ENCODE assay signal across 31 mouse cellular contexts in the genomic region with DNA sequence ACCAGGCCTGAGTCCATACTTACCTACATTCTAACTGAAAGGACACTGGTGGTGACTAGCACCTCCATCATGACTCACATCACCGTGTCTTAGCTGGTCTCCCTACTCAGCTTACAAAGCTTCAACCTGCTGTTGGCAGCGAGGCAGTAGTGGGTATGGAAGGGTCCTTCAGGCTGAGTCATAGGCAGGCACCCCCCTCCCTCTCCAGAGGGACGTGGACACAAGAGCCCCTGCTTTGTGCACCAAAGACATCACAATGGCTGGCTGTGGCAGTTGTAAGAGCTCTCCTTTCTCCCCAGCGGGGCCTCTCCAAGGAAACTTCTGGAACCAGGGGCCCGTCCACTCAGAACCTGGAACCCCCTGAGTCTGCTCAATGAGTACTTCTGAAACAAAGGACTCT. TPM values are rescaled to one million over a fixed set of nuclear protein-coding genes. Genes with fewer than 3 reads are reported as not detected.
DNase-seq lines count a peak whose midpoint lies in the region; ATAC-seq and TF ChIP-seq lines count a peak whose summit lies in the region.
"Had no signal": no experiment of that assay in that cellular context is flagged by ENCODE, and none has a peak within 500 bp of the region (broad histone marks: within the 10 kb centered on the region; RNA-seq: fewer than 3 reads in every experiment).

TSS of gene Gm5767 (plus strand) at position 301 of the 400 bp plus-strand sequence.

- 82% methylated on average over 5 of the region's 5 CpGs for WGBS in limb, embryonic 15.5 days
- WGBS in limb, embryonic 10.5 days: 86% methylated on average over 5 of the region's 5 CpGs
- 81% methylated on average over 5 of the region's 5 CpGs for WGBS in liver, postnatal 0 days (ENCODE audit: insufficient replicate concordance)

- no peak within 1 kb of the TSS for H3K4me3 ChIP-seq in limb, embryonic 15.5 days
- no peak within 1 kb of the TSS for H3K4me3 ChIP-seq in limb, embryonic 10.5 days
- peak within 1 kb of the TSS; percentile 64 for H3K4me3 ChIP-seq in testis, adult 2 months (ENCODE audit: control insufficient read depth, low read depth, low read length)
- no peak within 1 kb of the TSS for H3K4me3 ChIP-seq in liver, postnatal 0 days (ENCODE audit: low read depth, low read length)
- H3K4me3 ChIP-seq in layer of hippocampus, adult 2 months: no peak within 1 kb of the TSS
- H3K4me3 ChIP-seq: embryonic facial prominence, embryonic 10.5 days; embryonic facial prominence, embryonic 13.5 days; erythroblast, embryonic 14.5 days; forebrain, embryonic 12.5 days; forebrain, embryonic 15.5 days; heart, embryonic 12.5 days; heart, embryonic 15.5 days; hindbrain, embryonic 10.5 days; hindbrain, embryonic 13.5 days had no signal

- H3K27me3 ChIP-seq in limb, embryonic 15.5 days: no peaks in the 10 kb centered on the region
- H3K27me3 ChIP-seq in limb, embryonic 10.5 days (ENCODE audit: low read depth, poor library complexity, severe bottlenecking): no peaks in the 10 kb centered on the region
- no peaks in the 10 kb centered on the region for H3K27me3 ChIP-seq in testis, adult 2 months (ENCODE audit: control insufficient read depth, insufficient read depth, low read length)
- no peaks in the 10 kb centered on the region for H3K27me3 ChIP-seq in liver, postnatal 0 days (ENCODE audit: insufficient read depth, low read length)
- H3K27me3 ChIP-seq: embryonic facial prominence, embryonic 13.5 days; forebrain, embryonic 12.5 days; forebrain, embryonic 15.5 days; heart, embryonic 12.5 days; heart, embryonic 15.5 days; hindbrain, embryonic 13.5 days had no signal

- DNase-seq in limb, embryonic 10.5 days (ENCODE audit: low spot score): no peak
- no peak for DNase-seq in testis, postnatal 14 days (ENCODE audit: low spot score)
- no peak for DNase-seq in liver, postnatal 0 days
- no peak for DNase-seq in layer of hippocampus, adult 2 months (ENCODE audit: low spot score in 2 of 2)
- DNase-seq: adrenal gland, postnatal 10 days; cerebellum, adult 11 months; cerebellum, adult 8-10 months; cerebellum, postnatal 10 days; cerebellum, postnatal 36 days; embryo, embryonic 11 days; gastrocnemius, postnatal 25 days; heart, adult 18-20 months; heart, postnatal 10 days; heart, postnatal 36 days had no signal

- TF ChIP-seq EP300 in liver, postnatal 0 days (IDR thresholded peaks at IDR 0.05; ENCODE audit: low read depth): no peak

- peak within 1 kb of the TSS; percentile 43; the same call in 1 of the 2 replicates for H3K27ac ChIP-seq in limb, embryonic 15.5 days
- no peak within 1 kb of the TSS for H3K27ac ChIP-seq in limb, embryonic 10.5 days
- peak within 1 kb of the TSS; percentile 41 for H3K27ac ChIP-seq in testis, adult 2 months (ENCODE audit: control insufficient read depth, insufficient read depth, low read depth, low read length)
- H3K27ac ChIP-seq in liver, postnatal 0 days (ENCODE audit: low read depth): 0 out of 2 replicates have a peak within 1 kb of the TSS, but pooled peaks have one; percentile 4
- H3K27ac ChIP-seq in layer of hippocampus, adult 2 months: no peak within 1 kb of the TSS
- H3K27ac ChIP-seq: embryonic facial prominence, embryonic 10.5 days; embryonic facial prominence, embryonic 13.5 days; forebrain, embryonic 12.5 days; forebrain, embryonic 15.5 days; heart, embryonic 15.5 days; hindbrain, embryonic 10.5 days; hindbrain, embryonic 13.5 days had no signal

- 0 out of 2 replicates have a peak, but pooled peaks cover 2% of the 10 kb centered on the region for H3K4me1 ChIP-seq in limb, embryonic 15.5 days
- H3K4me1 ChIP-seq in limb, embryonic 10.5 days: no peaks in the 10 kb centered on the region
- H3K4me1 ChIP-seq in testis, adult 2 months (ENCODE audit: control insufficient read depth, insufficient read depth, low read length): peaks cover 2% of the 10 kb centered on the region; the same call in 1 of the 2 replicates
- peaks cover 29% of the 10 kb centered on the region for H3K4me1 ChIP-seq in liver, postnatal 0 days (ENCODE audit: insufficient read depth)
- H3K4me1 ChIP-seq: embryonic facial prominence, embryonic 10.5 days; embryonic facial prominence, embryonic 13.5 days; forebrain, embryonic 12.5 days; forebrain, embryonic 15.5 days; heart, embryonic 15.5 days; hindbrain, embryonic 10.5 days; hindbrain, embryonic 13.5 days had no signal

- no peak; the same call in 1 of the 2 replicates for TF ChIP-seq POLR2A in testis, adult 2 months (IDR thresholded peaks at IDR 0.05; ENCODE audit: control insufficient read depth, low read depth, low read length)

- no peak for ATAC-seq in limb, embryonic 15.5 days (ENCODE audit: insufficient number of reproducible peaks, low FRiP score, low TSS enrichment, low read depth)
- no peak for ATAC-seq in liver, postnatal 0 days
- ATAC-seq: forebrain, embryonic 15.5 days; hindbrain, embryonic 16.5 days had no signal

- H3K36me3 ChIP-seq in limb, embryonic 15.5 days: peaks cover 7% of the 10 kb centered on the region; the same call in 1 of the 2 replicates
- 0 out of 2 replicates have a peak, but pooled peaks cover 8% of the 10 kb centered on the region for H3K36me3 ChIP-seq in limb, embryonic 10.5 days
- H3K36me3 ChIP-seq in testis, adult 2 months (ENCODE audit: control insufficient read depth, insufficient read depth, low read length): no peaks in the 10 kb centered on the region
- H3K36me3 ChIP-seq in liver, postnatal 0 days (replicated peaks; ENCODE audit: insufficient read depth, low read length): peaks cover 5% of the 10 kb centered on the region; the same call in 1 of the 2 replicates
- H3K36me3 ChIP-seq: forebrain, embryonic 15.5 days; heart, embryonic 15.5 days had no signal

- no peak for TF ChIP-seq CTCF in testis, adult 2 months (IDR thresholded peaks at IDR 0.05; ENCODE audit: control insufficient read depth, insufficient read depth, insufficient replicate concordance, low read depth, low read length)
- no peak for TF ChIP-seq CTCF in liver, postnatal 0 days (IDR thresholded peaks at IDR 0.05; ENCODE audit: low read depth)
- TF ChIP-seq CTCF in layer of hippocampus, adult 2 months (conservative IDR thresholded peaks at IDR 0.05): no peak

- H3K9me3 ChIP-seq in limb, embryonic 15.5 days: no peaks in the 10 kb centered on the region
- H3K9me3 ChIP-seq in limb, embryonic 10.5 days (replicated peaks): no peaks in the 10 kb centered on the region
- no peaks in the 10 kb centered on the region for H3K9me3 ChIP-seq in liver, postnatal 0 days (ENCODE audit: low read length)
- H3K9me3 ChIP-seq: embryonic facial prominence, embryonic 10.5 days; embryonic facial prominence, embryonic 13.5 days; forebrain, embryonic 12.5 days; forebrain, embryonic 15.5 days; heart, embryonic 12.5 days; heart, embryonic 15.5 days; hindbrain, embryonic 10.5 days; hindbrain, embryonic 13.5 days had no signal

- H3K9ac ChIP-seq in limb, embryonic 15.5 days: no peak within 1 kb of the TSS
- H3K9ac ChIP-seq in liver, postnatal 0 days (replicated peaks): no peak within 1 kb of the TSS
- H3K9ac ChIP-seq: embryonic facial prominence, embryonic 13.5 days; forebrain, embryonic 12.5 days; forebrain, embryonic 15.5 days; heart, embryonic 12.5 days; heart, embryonic 15.5 days; hindbrain, embryonic 13.5 days had no signal

- H3K4me2 ChIP-seq in limb, embryonic 15.5 days: no peak within 1 kb of the TSS
- H3K4me2 ChIP-seq in liver, postnatal 0 days (ENCODE audit: low read depth, low read length): no peak within 1 kb of the TSS
- H3K4me2 ChIP-seq: embryonic facial prominence, embryonic 13.5 days; forebrain, embryonic 12.5 days; forebrain, embryonic 15.5 days; heart, embryonic 12.5 days; heart, embryonic 15.5 days; hindbrain, embryonic 13.5 days had no signal

RNA-seq across cellular contexts. Expression of gene Gm5767, which starts in this region (rescaled TPM):
- 0.32 TPM in 1 of 2 replicates, not detected in the other for polyA plus RNA-seq in limb, embryonic 15.5 days (2015; fragmentation: Nextera tagmentation; extraction: Ambion mirVana)
- not detected in 2 replicates for polyA plus RNA-seq in limb, embryonic 10.5 days (2016; fragmentation: Nextera tagmentation; extraction: Ambion mirVana)
- polyA plus RNA-seq in testis, adult 2 months (2012; rRNA removed): 526 and 543 TPM in 2 replicates
- polyA plus RNA-seq in liver, postnatal 0 days (2015; fragmentation: Nextera tagmentation; extraction: Ambion mirVana): 0.43 TPM in 1 of 2 replicates, not detected in the other
- not detected for total RNA-seq in layer of hippocampus, adult 2 months (2021)
- total RNA-seq: adrenal gland, adult 18-20 months; adrenal gland, postnatal 10 days; adrenal gland, postnatal 36 days; ES-E14; gastrocnemius, adult 8-10 months; gastrocnemius, postnatal 25 days; heart, adult 18-20 months; heart, postnatal 10 days; heart, postnatal 36 days had no signal
- polyA plus RNA-seq: cortical plate, adult 2 months; embryonic facial prominence, embryonic 10.5 days; embryonic facial prominence, embryonic 13.5 days; erythroblast, embryonic 14.5 days; forebrain, embryonic 12.5 days; forebrain, embryonic 15.5 days; heart, embryonic 12.5 days; heart, embryonic 15.5 days; hindbrain, embryonic 10.5 days; hindbrain, embryonic 13.5 days; hindbrain, embryonic 16.5 days had no signal

Comparison
In these comparisons a context has a peak if more than half of its experiments do, and no peak if none do; other contexts are left out.
1. RNA of gene Gm5767 (polyA plus RNA-seq): 526 to 543 TPM in testis, adult 2 months; 0.32 TPM in limb, embryonic 15.5 days, 0.43 TPM in liver, postnatal 0 days and not detected in limb, embryonic 10.5 days; every median in the first group is over 100 times any median in the second.
2. H3K27ac ChIP-seq: peak in limb, embryonic 15.5 days (single experiment), testis, adult 2 months (single experiment) and liver, postnatal 0 days (single experiment); none in limb, embryonic 10.5 days (single experiment) and layer of hippocampus, adult 2 months (single experiment).